Mouse (Mus musculus) layer of hippocampus, adult 18-20 months (tissue): ENCODE results near the gene Lelp1. TPM values are rescaled to one million over a fixed set of nuclear protein-coding genes. Genes with fewer than 3 reads are reported as not detected.

Experiments
- DNase-seq, 2 experiments: peaks; one replicate each; pipeline ENCODE4 v3.0.0; 2022; ENCODE audit warnings: low spot score in 2 of 2
- long read RNA-seq: library from polyadenylated mRNA; stranded (forward); transcript quantifications from one replicate; pipeline ENCODE4 v2.0.0, GENCODE M21; 2021
- total RNA-seq, 2 experiments: library from RNA; stranded (reverse); gene quantifications; 2 replicates each; pipeline ENCODE4 v1.2.3; 2021

The Lelp1 gene
- not detected for total RNA-seq
- long read RNA-seq, result 0 reads

DNA sequence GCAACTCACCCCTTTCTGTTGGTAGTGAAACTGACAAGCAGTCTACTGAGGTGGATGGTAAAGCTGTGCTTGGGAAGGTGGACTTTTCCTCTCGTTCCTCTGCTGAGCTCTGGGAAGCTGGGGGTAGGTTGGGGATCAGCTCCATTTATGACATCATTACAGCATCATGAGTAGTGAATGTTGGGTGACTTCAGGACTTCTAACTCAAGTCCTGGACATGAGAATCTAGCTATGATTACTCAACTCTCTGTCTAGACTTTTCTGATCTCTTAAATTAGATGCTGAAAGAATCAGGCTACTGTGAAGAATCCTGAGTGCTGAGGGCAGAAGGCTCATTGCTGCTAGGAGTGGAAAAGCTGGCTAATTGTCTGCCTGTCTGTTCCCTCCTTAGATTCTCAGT, at the start of gene Lelp1:
TSS of gene Lelp1 (minus strand) at position 101 of the 400 bp plus-strand sequence.
- no peak for DNase-seq

- no peak for DNase-seq
These were observed 34.3 kb upstream of the Lelp1 start for GRCm38 (mm10) chr3:92176880-92177279.

- DNase-seq, result no peak
These were observed 27.3 kb upstream of the Lelp1 start for GRCm38 (mm10) chr3:92169847-92170246.

DNA sequence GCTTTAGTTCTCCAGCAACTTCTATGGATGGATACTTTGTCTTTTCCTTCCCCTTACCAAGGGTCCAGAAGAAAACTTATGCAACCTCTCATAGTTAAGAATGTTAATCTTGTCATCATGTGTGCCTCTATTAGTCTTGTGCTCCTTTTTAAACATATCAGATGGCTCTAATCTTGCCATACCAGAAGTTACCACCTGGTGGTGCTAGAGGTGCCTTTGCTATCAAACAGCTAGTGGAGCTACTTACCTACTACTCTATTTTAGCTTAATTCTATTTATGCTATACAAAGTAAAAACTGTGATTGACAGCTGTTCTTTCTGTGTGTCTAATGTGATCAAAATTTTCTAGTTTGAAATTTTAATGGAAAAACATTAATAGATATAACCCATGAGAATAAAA, 10.8 kb upstream of the Lelp1 start:
- DNase-seq, result peak in 1 of 2 experiments; percentile 78

DNA sequence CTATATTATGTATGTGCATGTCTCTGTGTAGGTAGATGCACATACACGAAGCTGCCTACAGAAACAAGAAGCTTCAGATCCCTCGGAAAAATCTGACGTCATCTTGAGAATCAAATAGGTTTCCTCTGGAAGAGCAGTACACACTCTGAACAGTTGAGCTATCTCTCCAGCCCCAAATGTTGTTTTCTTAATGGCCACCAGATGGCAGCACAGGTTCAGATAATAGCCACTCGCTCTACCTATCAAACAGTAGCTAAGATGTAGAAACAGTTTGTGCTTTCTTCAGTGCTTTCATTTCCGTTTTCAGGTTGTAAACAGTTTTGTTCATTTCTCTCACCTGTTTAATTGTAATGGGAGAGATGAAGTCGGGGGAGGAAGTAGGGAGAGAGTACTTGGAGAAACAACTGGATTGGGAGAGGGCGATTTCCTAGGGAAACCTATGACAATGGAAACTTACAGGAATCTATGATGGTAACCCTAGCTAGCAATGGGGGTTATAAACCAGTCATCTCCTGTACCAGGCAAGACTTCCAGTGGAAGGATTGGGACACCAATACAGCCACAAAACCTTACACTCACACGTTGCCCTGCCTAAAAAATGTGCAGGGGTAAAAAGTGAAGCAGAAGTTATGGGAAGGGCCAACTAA, 8.2 kb upstream of the Lelp1 start:
- peak; percentile 19 to 77 for DNase-seq

DNA sequence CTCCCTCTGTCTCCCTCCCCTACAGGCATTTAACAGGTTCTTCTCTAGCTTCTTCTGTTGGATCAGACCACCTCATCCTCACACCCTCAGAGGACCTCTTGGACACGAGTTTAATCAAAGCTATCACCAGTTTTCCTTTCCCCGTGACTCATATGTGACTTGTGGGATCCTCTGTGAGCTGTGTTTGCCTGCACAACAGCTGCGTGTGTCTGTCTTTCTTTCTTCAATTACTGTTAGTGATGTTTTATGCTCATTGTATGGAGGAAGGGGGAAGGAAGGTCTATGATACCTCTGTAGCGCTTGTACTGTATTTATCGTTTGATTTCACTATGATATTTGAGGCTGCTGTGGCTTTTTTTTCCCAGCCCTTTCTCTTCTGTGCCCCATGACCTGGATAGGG, 5.4 kb upstream of the Lelp1 start:
- no peak for DNase-seq

GRCm38 (mm10) chr3:92147420-92147819, 4.9 kb upstream of the Lelp1 start:
- DNase-seq, result no peak

DNA sequence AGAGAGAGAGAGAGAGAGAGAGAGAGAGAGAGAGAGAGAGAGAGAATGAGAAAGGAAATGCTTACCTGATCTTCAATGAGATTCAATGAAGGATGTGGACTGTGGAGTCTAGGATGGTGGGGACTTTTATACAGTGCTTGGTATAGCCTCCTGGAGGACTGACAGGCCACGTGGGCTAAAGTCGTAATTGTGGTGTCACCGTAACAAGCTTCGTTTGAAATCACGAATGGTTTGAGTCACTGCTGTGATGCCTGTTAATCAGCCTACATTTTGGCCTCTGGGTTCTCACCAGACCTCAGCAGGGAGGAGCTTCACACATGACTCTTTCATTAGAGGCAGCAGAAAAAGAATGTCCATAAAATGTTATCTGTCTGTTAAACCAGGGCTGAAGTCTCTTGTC, 18.7 kb downstream of the Lelp1 start, which contains the start of gene Prr9:
TSS of gene Prr9 (minus strand) at position 101 of the 400 bp plus-strand sequence.
- DNase-seq, result no peak

DNA sequence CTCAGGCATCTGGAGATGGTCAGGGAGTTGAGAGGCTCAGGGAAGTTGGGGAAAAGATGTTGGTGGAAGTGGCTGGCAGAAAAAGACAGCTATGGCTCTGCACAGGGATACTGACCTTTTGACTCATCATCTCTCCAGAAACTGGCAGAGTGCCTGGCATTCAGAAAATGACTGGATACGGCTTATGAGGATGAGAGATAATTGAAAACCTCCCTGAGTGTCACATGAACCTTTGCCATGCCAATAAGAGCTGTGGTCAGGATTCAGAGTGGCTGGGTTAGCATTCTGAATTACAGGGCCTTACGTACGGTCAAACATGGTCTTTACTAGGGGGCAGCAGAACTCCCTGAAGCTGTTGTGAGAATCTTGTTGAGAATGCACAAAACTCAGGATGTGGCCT, 21.6 kb downstream of the Lelp1 start:
- no peak for DNase-seq

DNA sequence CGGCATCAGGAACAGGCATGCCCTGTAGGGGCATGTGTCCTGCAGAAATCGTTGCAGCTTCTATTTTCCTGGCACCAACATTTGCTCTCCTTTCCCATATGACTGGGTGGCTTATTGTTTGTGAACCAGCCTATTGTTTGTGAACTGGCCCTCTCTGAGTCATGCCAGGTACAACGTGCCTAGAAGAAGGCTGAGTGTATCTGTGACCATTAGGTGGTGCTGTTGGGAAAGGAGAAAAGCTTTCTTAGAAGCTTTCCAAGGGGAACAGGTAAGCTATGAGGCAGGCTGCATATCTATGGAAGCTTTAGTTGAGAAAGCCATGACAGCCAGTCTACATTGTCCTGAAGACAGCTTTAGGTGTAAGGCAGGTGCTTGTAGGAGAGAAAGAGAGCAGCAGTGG, 24.6 kb downstream of the Lelp1 start:
- DNase-seq, result peak in 1 of 2 experiments; percentile 19

- no peak for DNase-seq
These were observed 31.0 kb downstream of the Lelp1 start for GRCm38 (mm10) chr3:92111526-92111925.

DNA sequence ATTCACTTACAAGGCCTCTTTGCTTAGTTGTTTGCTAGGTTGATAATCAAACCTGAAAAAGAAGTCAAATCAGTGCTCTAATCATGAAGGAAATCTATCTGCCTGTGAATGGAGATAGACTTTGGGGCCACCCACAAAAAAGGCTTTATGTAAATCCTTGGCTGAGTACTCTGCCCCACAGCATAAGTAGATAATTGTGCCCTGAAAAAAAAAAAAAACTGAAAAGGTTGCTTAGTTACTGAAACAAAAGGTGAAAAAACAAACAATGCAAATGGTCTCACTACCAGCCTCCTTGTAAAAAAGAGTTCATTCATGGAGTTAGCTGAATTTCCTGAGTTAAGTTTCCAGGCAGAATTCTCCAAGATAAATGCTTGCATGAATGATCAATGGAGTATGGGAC, 31.8 kb downstream of the Lelp1 start:
- no peak for DNase-seq

DNA sequence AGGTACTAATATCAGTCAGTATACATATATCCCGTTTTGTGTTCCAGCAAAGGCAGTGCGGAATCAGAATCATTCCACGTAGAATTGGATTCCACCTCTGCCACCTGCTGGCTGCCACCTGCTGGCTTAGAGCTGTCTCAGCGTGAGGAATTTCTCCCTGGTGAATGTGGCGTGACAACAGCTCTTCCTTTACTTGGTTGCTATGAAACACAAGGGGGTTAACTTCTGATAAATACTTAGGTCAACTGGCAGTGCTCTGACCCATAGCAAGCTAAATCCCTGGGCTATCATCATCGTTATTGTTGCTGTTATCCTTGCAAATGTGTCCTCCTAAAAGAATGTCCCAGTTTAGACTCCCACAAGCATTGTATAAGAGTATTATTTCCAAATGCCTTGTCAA, 36.0 kb downstream of the Lelp1 start:
- DNase-seq, result peak; percentile 7 to 42

Other genes starting within 250 kb of the Lelp1 start
- not detected for gene Pglyrp3, start 128.2 kb downstream of the Lelp1 start, total RNA-seq
- 1 to 10 TPM; 4.2 to 4.6 TPM for gene Lor, start 59.6 kb downstream of the Lelp1 start, total RNA-seq
- not detected for gene Prr9, start 18.8 kb downstream of the Lelp1 start, total RNA-seq
- gene Sprr2a1, start 73.1 kb upstream of the Lelp1 start, total RNA-seq, result not detected
- gene Sprr2a2, start 73.2 kb upstream of the Lelp1 start, total RNA-seq, result not detected
- gene Sprr2a3, start 142.7 kb upstream of the Lelp1 start, total RNA-seq, result not detected
- not detected for gene Sprr2b, start 173.9 kb upstream of the Lelp1 start, total RNA-seq
- not detected for gene Sprr2d, start 196.4 kb upstream of the Lelp1 start, total RNA-seq
- gene Sprr2e, start 209.4 kb upstream of the Lelp1 start, total RNA-seq, result not detected
- gene Sprr2f, start 222.4 kb upstream of the Lelp1 start, total RNA-seq, result not detected
- not detected for gene Sprr2h, start 242.9 kb upstream of the Lelp1 start, total RNA-seq